Mouse (Mus musculus) C2C12 (cell line): ENCODE results near the gene Ngef.

ENCODE experiments used
- CEBPB ChIP-seq: IDR thresholded peaks from one replicate; pipeline ENCODE4 v1.6.1; 2011; ENCODE audit warnings: low read depth, mild to moderate bottlenecking, control low read depth, moderate library complexity
- CTCF ChIP-seq: IDR thresholded peaks from one replicate; pipeline ENCODE4 v1.5.1; 2011; ENCODE audit not compliant: control insufficient read depth, insufficient read depth, insufficient read length
- MAX ChIP-seq: IDR thresholded peaks from one replicate; pipeline ENCODE4 v1.6.1; 2011; ENCODE audit warnings: mild to moderate bottlenecking, control low read depth
- MYOG ChIP-seq: IDR thresholded peaks from one replicate; pipeline ENCODE4 v1.6.1; 2011; ENCODE audit not compliant: control insufficient read depth, insufficient read length; ENCODE audit errors: extremely low read depth
- USF1 ChIP-seq: IDR thresholded peaks from one replicate; pipeline ENCODE4 v1.6.1; 2011; ENCODE audit warnings: low read depth, mild to moderate bottlenecking, control low read depth, moderate library complexity

DNA sequence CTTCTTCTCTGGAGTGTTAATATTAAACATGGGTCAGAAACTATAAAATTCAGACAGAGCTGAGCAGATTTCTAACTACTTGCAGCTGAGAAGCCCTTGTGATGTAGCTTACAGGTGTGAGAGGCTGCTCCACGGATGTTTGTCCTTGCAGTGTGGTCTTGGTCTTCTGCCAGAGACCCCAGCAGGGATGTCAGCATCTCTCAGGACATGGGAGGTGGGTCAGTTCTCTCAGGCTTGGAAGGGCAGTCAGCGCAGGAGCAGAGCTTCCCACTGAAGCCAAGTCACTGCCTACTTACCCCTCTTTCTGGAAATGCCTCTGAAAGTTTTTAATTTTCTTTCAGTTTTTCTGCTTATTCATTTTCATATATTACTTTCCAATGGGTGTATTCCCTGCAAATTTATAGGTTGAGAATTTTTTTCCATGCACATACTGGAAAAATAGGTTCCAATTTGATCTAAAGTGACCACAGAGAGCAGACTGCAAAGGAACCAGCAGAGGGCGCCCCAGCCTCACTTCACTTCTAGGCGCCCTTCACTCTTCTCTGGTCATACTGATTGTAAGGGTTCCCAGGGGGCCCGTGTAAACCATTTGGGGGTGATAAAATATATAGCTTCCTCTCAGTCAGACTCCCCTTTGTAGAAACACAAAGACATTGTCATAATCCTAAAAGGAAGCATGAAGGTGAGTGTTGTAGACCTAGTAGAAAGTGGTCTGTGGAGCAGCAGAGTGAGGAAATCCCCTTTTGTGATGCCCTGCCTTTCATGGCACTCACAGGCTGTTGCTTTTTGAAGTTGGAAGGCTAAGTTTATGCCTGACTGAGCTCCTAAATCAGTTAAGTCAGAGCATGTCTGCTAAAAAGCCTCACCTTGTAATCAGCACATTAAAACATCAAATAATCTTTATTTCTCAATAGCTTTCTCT, 126.2 kb downstream of the Ngef start:
- peak; percentile 57 for TF ChIP-seq CTCF
- TF ChIP-seq USF1: no peak
- no peak for TF ChIP-seq CEBPB
- TF ChIP-seq MAX: no peak
- no peak for TF ChIP-seq MYOG
